Mouse (Mus musculus): ENCODE data around the gene Gpx1. TPM values are rescaled to one million over a fixed set of nuclear protein-coding genes. Genes with fewer than 3 reads are reported as not detected.

The Gpx1 gene
- polyA plus RNA-seq, 1 experiment from 2014 or later, result 888 TPM

DNA sequence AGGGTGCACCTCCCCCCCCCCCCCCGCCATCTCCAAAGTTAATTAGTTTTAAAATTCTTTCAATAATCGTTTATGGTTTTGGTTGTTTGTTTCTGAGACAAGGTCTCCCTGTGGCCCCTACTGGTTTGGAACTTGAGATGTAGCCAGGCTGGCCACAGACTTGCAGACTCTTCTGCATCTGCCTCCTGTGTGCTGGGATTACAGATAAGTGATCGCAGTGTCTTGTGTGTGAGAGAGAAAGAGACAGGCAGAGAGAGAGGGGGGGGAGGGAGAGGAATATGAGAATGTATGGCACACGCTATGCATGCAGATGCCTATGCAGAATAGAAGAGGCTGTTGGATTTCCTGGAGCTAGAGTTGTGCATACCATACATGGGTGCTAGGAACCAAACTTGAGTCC, 11.0 kb downstream of the Gpx1 start:
- Histone ChIP-seq H3K4me2 (ENCODE audit: low read depth, low read length) (no peak overlapping the region), H3K4me1 (ENCODE audit: control insufficient read depth, insufficient read depth, low read length) (no peaks in the 10 kb centered on the region), H3K9ac (replicated peaks; ENCODE audit: low read length) (no peak overlapping the region), H3K27ac (replicated peaks; ENCODE audit: low read depth, low read length) (no peak overlapping the region), H3K36me3 (replicated peaks; ENCODE audit: control insufficient read depth, insufficient read depth, low read depth, low read length) (peaks cover 21% of the 10 kb centered on the region), H3K4me3 (ENCODE audit: low read depth, low read length) (no peak overlapping the region), H3K9me3 (replicated peaks; ENCODE audit: control insufficient read depth, low read length) (no peaks in the 10 kb centered on the region), H3K27me3 (ENCODE audit: control insufficient read depth, insufficient read depth, low read length) (no peaks in the 10 kb centered on the region)
- DNase-seq (ENCODE audit: low spot score) (no peak), ATAC-seq (replicated peaks; ENCODE audit: insufficient number of reproducible peaks, low FRiP score, low TSS enrichment, low read depth) (no peak)
- WGBS, result 91% methylated on average over 4 of the region's 4 CpGs

DNA sequence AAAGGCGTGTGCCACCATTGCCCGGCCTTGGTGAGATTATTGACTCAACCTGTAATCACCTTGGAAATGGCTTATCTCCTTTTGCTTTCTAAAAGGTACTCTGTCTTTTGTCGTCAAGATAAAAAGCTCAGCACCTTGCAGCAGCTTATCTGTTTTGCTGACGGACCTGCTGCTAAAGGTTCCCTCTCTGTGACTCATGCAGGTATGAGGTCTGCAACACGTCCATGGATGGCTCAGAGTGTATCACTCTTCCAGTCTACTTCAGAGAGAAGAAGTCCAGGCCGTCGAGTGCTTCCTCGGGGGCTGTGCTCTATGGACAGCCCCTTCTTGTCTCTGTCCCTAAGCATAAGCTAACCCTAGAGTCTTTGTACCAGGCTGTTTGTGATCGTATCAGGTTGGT, 39.5 kb downstream of the Gpx1 start:
- Histone ChIP-seq H3K4me2 (ENCODE audit: low read depth, low read length) (no peak overlapping the region), H3K9me3 (replicated peaks; ENCODE audit: control insufficient read depth, low read length) (no peaks in the 10 kb centered on the region), H3K36me3 (replicated peaks; ENCODE audit: control insufficient read depth, insufficient read depth, low read depth, low read length) (peaks cover 7% of the 10 kb centered on the region), H3K4me1 (ENCODE audit: control insufficient read depth, insufficient read depth, low read length) (no peaks in the 10 kb centered on the region), H3K9ac (replicated peaks; ENCODE audit: low read length) (no peak overlapping the region), H3K27ac (replicated peaks; ENCODE audit: low read depth, low read length) (no peak overlapping the region), H3K27me3 (ENCODE audit: control insufficient read depth, insufficient read depth, low read length) (no peaks in the 10 kb centered on the region), H3K4me3 (ENCODE audit: low read depth, low read length) (no peak overlapping the region)
- DNase-seq (ENCODE audit: low spot score) (no peak), ATAC-seq (replicated peaks; ENCODE audit: insufficient number of reproducible peaks, low FRiP score, low TSS enrichment, low read depth) (no peak)
- 90% methylated on average over 9 of the region's 9 CpGs for WGBS

DNA sequence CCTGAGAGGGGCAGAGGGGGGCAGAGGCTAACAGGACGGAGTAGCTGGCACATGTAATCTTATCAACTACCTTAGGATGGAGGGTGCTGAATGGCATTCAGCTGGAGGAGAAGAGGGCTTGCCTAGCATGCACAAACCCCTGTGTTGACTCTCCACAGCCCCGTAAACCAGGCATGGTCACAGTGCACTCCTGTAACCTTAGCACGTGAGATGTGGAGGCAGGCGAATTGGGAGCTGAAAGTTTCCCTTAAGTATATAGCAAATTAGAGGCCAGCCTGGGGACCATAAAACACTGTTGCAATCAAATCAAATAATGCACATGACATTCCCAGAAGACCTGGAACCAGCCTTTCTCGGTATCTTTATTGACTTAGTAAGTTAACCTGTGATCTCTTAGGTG, 40.0 kb downstream of the Gpx1 start:
- H3K27me3 ChIP-seq (ENCODE audit: control insufficient read depth, insufficient read depth, low read length), result no peaks in the 10 kb centered on the region
- H3K4me1 ChIP-seq (ENCODE audit: control insufficient read depth, insufficient read depth, low read length), result no peaks in the 10 kb centered on the region
- DNase-seq (ENCODE audit: low spot score) (no peak), ATAC-seq (replicated peaks; ENCODE audit: insufficient number of reproducible peaks, low FRiP score, low TSS enrichment, low read depth) (no peak)
- no peak overlapping the region for H3K27ac ChIP-seq (replicated peaks; ENCODE audit: low read depth, low read length)
- no peak overlapping the region for H3K4me3 ChIP-seq (ENCODE audit: low read depth, low read length)
- 88% methylated on average over 5 of the region's 5 CpGs for WGBS
- H3K36me3 ChIP-seq (replicated peaks; ENCODE audit: control insufficient read depth, insufficient read depth, low read depth, low read length), result peaks cover 7% of the 10 kb centered on the region
- no peak overlapping the region for H3K9ac ChIP-seq (replicated peaks; ENCODE audit: low read length)
- no peak overlapping the region for H3K4me2 ChIP-seq (ENCODE audit: low read depth, low read length)
- H3K9me3 ChIP-seq (replicated peaks; ENCODE audit: control insufficient read depth, low read length), result no peaks in the 10 kb centered on the region

DNA sequence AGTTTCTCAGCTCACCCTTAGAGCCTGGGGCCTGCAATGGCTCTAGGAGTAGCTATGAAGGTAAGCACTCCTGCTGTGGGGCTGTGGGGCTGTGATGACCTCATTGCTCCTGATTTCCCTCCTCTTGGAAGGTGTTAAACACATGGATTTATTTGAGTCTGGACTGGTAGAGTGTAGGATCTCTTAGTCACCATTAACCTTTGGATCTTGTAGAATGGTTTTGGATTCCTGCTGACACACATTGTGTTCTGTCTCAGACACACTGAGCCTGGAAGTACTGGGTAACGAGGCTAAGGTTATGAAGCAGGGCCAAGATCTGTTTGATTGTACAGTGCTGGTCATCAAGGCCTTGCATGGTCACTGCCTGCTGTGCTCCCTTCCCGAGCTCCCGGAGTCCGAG, 40.6 kb downstream of the Gpx1 start:
- Histone ChIP-seq H3K4me1 (ENCODE audit: control insufficient read depth, insufficient read depth, low read length) (no peaks in the 10 kb centered on the region), H3K4me2 (ENCODE audit: low read depth, low read length) (no peak overlapping the region), H3K27ac (replicated peaks; ENCODE audit: low read depth, low read length) (no peak overlapping the region), H3K9me3 (replicated peaks; ENCODE audit: control insufficient read depth, low read length) (no peaks in the 10 kb centered on the region), H3K9ac (replicated peaks; ENCODE audit: low read length) (no peak overlapping the region), H3K36me3 (replicated peaks; ENCODE audit: control insufficient read depth, insufficient read depth, low read depth, low read length) (peaks cover 8% of the 10 kb centered on the region), H3K27me3 (ENCODE audit: control insufficient read depth, insufficient read depth, low read length) (no peaks in the 10 kb centered on the region), H3K4me3 (ENCODE audit: low read depth, low read length) (no peak overlapping the region)
- WGBS, result 96% methylated on average over 4 of the region's 4 CpGs
- ATAC-seq (replicated peaks; ENCODE audit: insufficient number of reproducible peaks, low FRiP score, low TSS enrichment, low read depth) (no peak), DNase-seq (ENCODE audit: low spot score) (no peak)

DNA sequence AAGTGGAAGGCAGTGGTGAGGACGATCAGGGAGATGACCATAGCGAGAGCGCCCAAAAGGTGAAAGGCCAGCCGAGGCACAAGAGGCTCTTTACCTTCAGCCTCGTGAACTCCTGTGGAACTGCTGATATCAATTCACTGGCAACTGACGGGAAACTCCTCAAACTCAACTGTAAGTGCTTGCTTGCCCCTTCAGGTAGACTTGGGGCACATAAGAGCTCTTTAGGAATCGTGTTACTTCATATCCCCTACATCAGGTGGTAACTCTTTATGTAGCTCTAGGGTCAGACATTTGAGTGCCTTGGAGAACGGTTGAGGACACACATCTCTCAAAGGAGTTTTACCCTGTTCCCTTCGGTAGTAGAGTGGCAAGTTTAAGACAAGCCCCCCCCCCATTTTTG, 42.7 kb downstream of the Gpx1 start:
- Histone ChIP-seq H3K9ac (replicated peaks; ENCODE audit: low read length) (no peak overlapping the region), H3K4me3 (ENCODE audit: low read depth, low read length) (no peak overlapping the region), H3K4me2 (ENCODE audit: low read depth, low read length) (no peak overlapping the region), H3K36me3 (replicated peaks; ENCODE audit: control insufficient read depth, insufficient read depth, low read depth, low read length) (peaks cover 16% of the 10 kb centered on the region), H3K4me1 (ENCODE audit: control insufficient read depth, insufficient read depth, low read length) (no peaks in the 10 kb centered on the region), H3K27ac (replicated peaks; ENCODE audit: low read depth, low read length) (no peak overlapping the region), H3K9me3 (replicated peaks; ENCODE audit: control insufficient read depth, low read length) (no peaks in the 10 kb centered on the region), H3K27me3 (ENCODE audit: control insufficient read depth, insufficient read depth, low read length) (no peaks in the 10 kb centered on the region)
- DNase-seq (ENCODE audit: low spot score) (no peak), ATAC-seq (replicated peaks; ENCODE audit: insufficient number of reproducible peaks, low FRiP score, low TSS enrichment, low read depth) (no peak)
- 96% methylated on average over 9 of the region's 9 CpGs for WGBS

DNA sequence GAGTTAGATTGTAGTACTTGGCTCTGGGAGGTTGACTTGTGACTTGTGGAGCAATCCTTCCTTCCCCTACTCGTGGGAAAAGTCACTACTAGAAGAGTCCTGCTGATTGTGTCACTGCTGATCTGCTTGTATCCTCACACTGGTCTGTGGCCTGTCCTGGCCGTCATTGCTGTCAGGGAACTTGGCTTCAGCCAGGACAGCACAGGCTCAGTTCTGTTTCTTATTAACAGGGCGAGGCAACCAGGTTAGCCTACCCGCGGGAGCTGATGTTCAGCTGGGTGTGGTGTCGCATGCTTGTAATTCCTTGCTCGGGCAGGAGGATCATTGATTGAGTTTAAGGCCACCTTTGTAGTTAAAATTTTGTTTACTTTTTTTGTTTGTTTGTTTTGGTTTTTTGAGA, 46.3 kb downstream of the Gpx1 start:
- no peak for DNase-seq (ENCODE audit: low spot score)
- Histone ChIP-seq H3K36me3 (replicated peaks; ENCODE audit: control insufficient read depth, insufficient read depth, low read depth, low read length) (peaks cover 25% of the 10 kb centered on the region), H3K27me3 (ENCODE audit: control insufficient read depth, insufficient read depth, low read length) (no peaks in the 10 kb centered on the region), H3K27ac (replicated peaks; ENCODE audit: low read depth, low read length) (no peak overlapping the region), H3K9me3 (replicated peaks; ENCODE audit: control insufficient read depth, low read length) (no peaks in the 10 kb centered on the region), H3K4me2 (ENCODE audit: low read depth, low read length) (no peak overlapping the region), H3K9ac (replicated peaks; ENCODE audit: low read length) (no peak overlapping the region), H3K4me3 (ENCODE audit: low read depth, low read length) (no peak overlapping the region), H3K4me1 (ENCODE audit: control insufficient read depth, insufficient read depth, low read length) (no peaks in the 10 kb centered on the region)
- 66% methylated on average over 7 of the region's 7 CpGs for WGBS
- ATAC-seq (replicated peaks; ENCODE audit: insufficient number of reproducible peaks, low FRiP score, low TSS enrichment, low read depth), result no peak

DNA sequence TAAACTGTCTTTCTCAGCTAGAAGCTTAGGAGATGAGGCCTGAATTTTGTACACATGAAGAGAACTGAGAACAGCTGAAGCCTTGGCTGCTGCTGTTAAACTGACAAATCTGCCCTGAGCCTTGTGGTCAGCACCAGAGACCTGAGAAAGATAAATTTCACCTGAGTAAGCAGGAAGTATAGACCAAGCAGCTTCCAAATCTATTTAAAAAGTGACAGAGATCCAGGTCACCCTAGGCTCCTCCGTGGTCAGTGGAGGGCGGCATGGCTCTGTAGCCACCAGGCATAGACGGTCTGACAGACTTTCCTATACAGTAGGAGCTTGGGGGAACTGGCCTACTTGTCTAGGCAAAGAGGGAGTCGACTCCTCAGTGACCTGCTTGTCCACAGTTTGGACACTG, 48.1 kb downstream of the Gpx1 start:
- Histone ChIP-seq H3K9me3 (replicated peaks; ENCODE audit: control insufficient read depth, low read length) (no peaks in the 10 kb centered on the region), H3K4me3 (ENCODE audit: low read depth, low read length) (no peak overlapping the region), H3K36me3 (replicated peaks; ENCODE audit: control insufficient read depth, insufficient read depth, low read depth, low read length) (peaks cover 25% of the 10 kb centered on the region), H3K27ac (replicated peaks; ENCODE audit: low read depth, low read length) (no peak overlapping the region), H3K4me1 (ENCODE audit: control insufficient read depth, insufficient read depth, low read length) (no peaks in the 10 kb centered on the region), H3K9ac (replicated peaks; ENCODE audit: low read length) (no peak overlapping the region), H3K27me3 (ENCODE audit: control insufficient read depth, insufficient read depth, low read length) (no peaks in the 10 kb centered on the region), H3K4me2 (ENCODE audit: low read depth, low read length) (no peak overlapping the region)
- 98% methylated on average over 4 of the region's 4 CpGs for WGBS
- ATAC-seq (replicated peaks; ENCODE audit: insufficient number of reproducible peaks, low FRiP score, low TSS enrichment, low read depth), result no peak
- DNase-seq (ENCODE audit: low spot score), result no peak

DNA sequence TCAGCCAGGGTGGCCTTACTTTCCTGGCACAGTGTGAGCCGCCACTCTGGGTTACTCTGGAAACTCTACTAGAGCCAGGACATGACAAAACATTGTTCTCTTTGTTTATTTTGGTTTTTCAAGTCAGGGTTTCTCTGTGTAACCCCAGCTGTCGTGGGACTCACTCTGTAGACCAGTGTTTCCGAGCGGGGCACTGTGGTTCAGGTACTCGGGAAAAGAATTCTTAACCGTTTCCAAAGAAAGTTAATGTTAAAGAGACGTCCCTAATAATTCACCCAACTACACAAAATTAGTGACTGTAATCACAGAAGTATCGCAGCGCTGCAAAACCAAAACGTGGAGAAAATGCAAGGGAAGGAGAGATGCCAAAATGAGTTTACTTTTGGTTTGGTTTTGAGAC, 49.9 kb downstream of the Gpx1 start:
- Histone ChIP-seq H3K9ac (replicated peaks; ENCODE audit: low read length) (no peak overlapping the region), H3K27me3 (ENCODE audit: control insufficient read depth, insufficient read depth, low read length) (no peaks in the 10 kb centered on the region), H3K36me3 (replicated peaks; ENCODE audit: control insufficient read depth, insufficient read depth, low read depth, low read length) (peaks cover 21% of the 10 kb centered on the region), H3K4me1 (ENCODE audit: control insufficient read depth, insufficient read depth, low read length) (no peaks in the 10 kb centered on the region), H3K9me3 (replicated peaks; ENCODE audit: control insufficient read depth, low read length) (no peaks in the 10 kb centered on the region), H3K4me3 (ENCODE audit: low read depth, low read length) (no peak overlapping the region), H3K4me2 (ENCODE audit: low read depth, low read length) (no peak overlapping the region), H3K27ac (replicated peaks; ENCODE audit: low read depth, low read length) (no peak overlapping the region)
- DNase-seq (ENCODE audit: low spot score) (no peak), ATAC-seq (replicated peaks; ENCODE audit: insufficient number of reproducible peaks, low FRiP score, low TSS enrichment, low read depth) (no peak)
- WGBS, result 82% methylated on average over 10 of the region's 10 CpGs

DNA sequence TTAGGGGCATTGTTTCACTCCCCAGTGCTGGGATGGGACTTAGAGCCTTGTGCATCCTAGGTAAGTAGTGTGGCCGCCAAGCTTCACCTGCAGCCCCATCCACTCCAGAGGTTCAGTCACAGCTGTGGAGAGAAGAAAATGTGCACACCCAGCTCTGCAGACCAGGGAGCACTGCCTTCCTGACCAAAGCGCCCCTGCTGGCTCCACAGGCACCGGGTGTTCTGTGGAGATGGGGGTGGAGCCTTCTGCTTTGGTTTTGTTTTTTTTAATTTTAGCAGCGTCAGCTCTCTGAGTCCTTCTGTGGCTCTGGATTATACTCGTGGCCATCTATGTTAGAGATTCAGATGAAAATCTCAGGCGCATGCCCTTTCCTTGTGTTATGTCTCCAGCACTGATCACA, 50.5 kb downstream of the Gpx1 start:
- Histone ChIP-seq H3K36me3 (replicated peaks; ENCODE audit: control insufficient read depth, insufficient read depth, low read depth, low read length) (peaks cover 20% of the 10 kb centered on the region), H3K9ac (replicated peaks; ENCODE audit: low read length) (no peak overlapping the region), H3K4me1 (ENCODE audit: control insufficient read depth, insufficient read depth, low read length) (no peaks in the 10 kb centered on the region), H3K9me3 (replicated peaks; ENCODE audit: control insufficient read depth, low read length) (no peaks in the 10 kb centered on the region), H3K4me2 (ENCODE audit: low read depth, low read length) (no peak overlapping the region), H3K27ac (replicated peaks; ENCODE audit: low read depth, low read length) (no peak overlapping the region), H3K27me3 (ENCODE audit: control insufficient read depth, insufficient read depth, low read length) (no peaks in the 10 kb centered on the region), H3K4me3 (ENCODE audit: low read depth, low read length) (no peak overlapping the region)
- WGBS, result 79% methylated on average over 6 of the region's 6 CpGs
- ATAC-seq (replicated peaks; ENCODE audit: insufficient number of reproducible peaks, low FRiP score, low TSS enrichment, low read depth), result no peak
- no peak for DNase-seq (ENCODE audit: low spot score)

All from embryonic facial prominence, embryonic 11.5 days (tissue).